Mouse (Mus musculus) olfactory bulb, adult 2 months (tissue): Measurements from ENCODE around the gene Shank3. TPM values are rescaled to one million over a fixed set of nuclear protein-coding genes. Genes with fewer than 3 reads are reported as not detected.

ENCODE experiments used
- H3K27ac ChIP-seq: fragments of 200-500 bp; 2 replicates; pipeline ENCODE4 v1.5.1; 2012; ENCODE audit warnings: low read depth, low read length; ENCODE audit not compliant: insufficient read depth
- H3K4me1 ChIP-seq: fragments of 200-500 bp; 2 replicates; pipeline ENCODE4 v1.6.1; 2012; ENCODE audit warnings: low read length; ENCODE audit not compliant: control insufficient read depth, insufficient read depth
- H3K4me3 ChIP-seq: fragments of 200-500 bp; 2 replicates; pipeline ENCODE4 v1.5.1; 2012; ENCODE audit warnings: mild to moderate bottlenecking, low read depth, low read length, moderate library complexity; ENCODE audit not compliant: insufficient read depth
- CTCF ChIP-seq: fragments of 200-500 bp; IDR thresholded peaks from 2 replicates; pipeline ENCODE4 v1.5.1; 2012; ENCODE audit warnings: low read depth, mild to moderate bottlenecking, low read length, moderate library complexity; ENCODE audit not compliant: insufficient read depth
- POLR2A ChIP-seq: fragments of 200-500 bp; IDR thresholded peaks from 2 replicates; pipeline ENCODE4 v1.6.1; 2012; ENCODE audit warnings: mild to moderate bottlenecking, low read depth, low read length, moderate library complexity; ENCODE audit not compliant: insufficient read depth
- WGBS: fragments of 180-500 bp; shearing (Covaris S2); methylation state at CpG from one replicate; pipeline ENCODE4 v1.1.7; 2018; 5-methylcytosine and 5-hydroxymethylcytosine counted together
- polyA plus RNA-seq: library from polyadenylated mRNA; stranded (reverse); fragments of >200 nt; gene quantifications from 2 replicates; pipeline ENCODE4 v1.2.4, GENCODE M21; 2012; ENCODE audit warnings: low replicate concordance; ENCODE audit not compliant: missing spikeins, insufficient read depth, insufficient read length

Shank3 gene
- polyA plus RNA-seq, 1 experiment, result not detected

DNA sequence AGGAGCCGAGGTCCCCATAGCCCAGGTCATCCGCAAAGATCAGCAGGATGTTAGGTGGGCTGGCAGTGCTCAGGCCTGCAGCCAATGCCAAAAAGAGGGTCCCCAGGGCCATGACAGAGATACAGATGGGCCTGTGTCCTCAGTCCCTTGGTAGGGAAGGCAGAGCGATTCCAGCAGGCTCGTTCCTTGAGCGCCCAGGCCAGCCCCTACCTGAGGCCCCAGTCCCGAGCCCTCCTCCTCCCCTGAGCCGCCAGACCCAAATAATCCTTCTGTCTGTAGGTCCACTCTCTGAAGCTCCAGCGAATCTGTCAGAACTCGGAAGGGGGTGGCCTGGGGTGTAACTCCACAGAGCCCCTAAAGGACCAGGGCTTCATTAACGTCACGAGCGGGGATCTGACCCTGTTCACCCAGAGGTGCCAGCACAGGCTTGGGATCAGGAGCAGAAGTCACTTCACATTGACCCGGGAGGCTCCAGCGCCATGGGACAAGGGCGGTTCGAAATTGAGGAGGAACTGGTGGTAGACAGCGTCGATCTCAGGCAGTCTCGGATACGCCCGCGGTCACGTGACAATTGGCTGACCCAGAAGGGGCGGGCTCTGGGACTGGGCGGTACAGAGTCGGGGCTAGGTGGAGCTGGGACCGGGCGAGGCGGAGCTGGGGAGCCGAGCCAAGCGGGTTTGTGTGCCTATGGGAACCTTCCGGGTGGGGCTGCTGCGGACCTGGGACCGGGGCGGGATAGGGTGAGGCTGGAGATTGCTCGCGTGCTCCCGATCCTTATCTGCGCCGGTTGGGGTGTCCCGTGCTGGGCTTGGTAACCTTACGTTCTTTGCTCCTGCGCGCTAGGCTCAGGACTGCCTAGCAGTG, 23.6 kb upstream of the Shank3 start:
- peak; percentile 32; the same call in 1 of the 2 replicates for TF ChIP-seq POLR2A
- TF ChIP-seq CTCF, result 0 out of 2 replicates have a peak, but pooled peaks have one; percentile 0
- no peak overlapping the region for H3K27ac ChIP-seq
- H3K4me3 ChIP-seq, result peak overlapping the region; percentile 51
- 9% methylated on average over 44 of the region's 44 CpGs for WGBS
- peaks cover 28% of the 10 kb centered on the region for H3K4me1 ChIP-seq

DNA sequence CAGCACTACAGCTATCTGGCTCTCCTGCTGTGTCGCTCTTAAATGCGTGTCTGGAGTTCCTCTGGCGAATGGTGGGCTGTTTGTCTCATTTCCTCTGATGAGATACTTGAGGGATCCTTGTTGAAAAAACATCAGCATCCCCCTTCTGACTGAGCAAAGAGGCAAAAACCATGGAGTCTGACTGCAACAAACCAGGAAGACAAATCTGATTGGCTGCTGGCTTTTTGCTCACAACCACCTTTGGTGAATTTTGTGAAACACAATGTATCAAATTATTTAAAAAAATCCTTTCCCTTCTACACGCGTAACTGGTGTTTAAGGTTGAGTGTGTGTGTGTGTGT, 23.0 kb upstream of the Shank3 start:
- peak overlapping the region; percentile 51 for H3K4me3 ChIP-seq
- no peak for TF ChIP-seq POLR2A
- no peak for TF ChIP-seq CTCF
- peaks cover 29% of the 10 kb centered on the region for H3K4me1 ChIP-seq
- H3K27ac ChIP-seq, result no peak overlapping the region
- WGBS, result 2% methylated on average over 5 of the region's 5 CpGs

DNA sequence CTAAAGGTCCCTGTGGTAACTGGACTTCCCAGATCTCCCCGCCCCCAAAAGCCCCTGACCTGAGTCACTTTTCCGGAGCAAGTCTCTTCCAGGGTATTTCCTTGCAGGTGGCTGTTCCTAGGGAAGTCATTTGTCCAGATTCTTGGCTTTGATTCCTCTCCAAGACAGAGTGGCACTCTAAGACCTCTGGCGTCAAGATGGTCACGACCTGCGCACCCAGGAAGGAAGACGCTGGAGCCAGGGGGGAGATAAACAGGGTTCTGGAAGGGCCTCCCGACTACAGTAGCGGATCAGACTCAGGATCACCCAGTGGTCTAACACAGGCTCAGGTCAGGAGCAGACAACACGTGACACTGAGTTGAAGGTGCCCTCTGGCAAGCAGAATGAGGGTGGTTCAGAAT, 22.3 kb upstream of the Shank3 start, which contains the start of gene Arsa:
TSS of gene Arsa (minus strand) at position 335 of the 401 bp plus-strand sequence.
- Histone ChIP-seq H3K27ac (no peak within 1 kb of the TSS), H3K4me3 (peak within 1 kb of the TSS; percentile 51), H3K4me1 (peaks cover 29% of the 10 kb centered on the region)
- TF ChIP-seq POLR2A (no peak), CTCF (no peak)
- WGBS, result 48% methylated on average over 9 of the region's 9 CpGs

DNA sequence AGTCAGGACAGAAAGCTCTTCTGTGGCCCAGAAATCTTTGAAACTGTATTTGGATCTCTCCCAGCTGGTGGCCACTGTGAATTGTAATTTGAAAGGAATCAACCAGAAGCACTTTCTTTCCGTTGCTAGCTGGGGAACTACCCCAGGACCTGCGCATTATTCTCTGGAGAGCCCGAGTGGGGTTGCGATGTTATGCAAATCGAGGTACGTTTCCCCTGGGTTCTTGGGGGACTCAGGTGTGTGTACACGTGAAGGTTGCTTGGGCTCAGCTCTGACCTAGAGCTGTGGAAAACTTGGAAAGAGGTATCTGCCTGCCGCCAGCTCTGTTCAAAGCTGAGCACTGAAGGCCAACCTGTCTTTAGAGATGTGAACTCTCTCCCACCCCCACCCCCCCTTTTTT, 21.6 kb upstream of the Shank3 start:
- TF ChIP-seq CTCF (no peak), POLR2A (no peak)
- Histone ChIP-seq H3K27ac (no peak overlapping the region), H3K4me3 (no peak overlapping the region), H3K4me1 (peaks cover 29% of the 10 kb centered on the region)
- 57% methylated on average over 8 of the region's 8 CpGs for WGBS

DNA sequence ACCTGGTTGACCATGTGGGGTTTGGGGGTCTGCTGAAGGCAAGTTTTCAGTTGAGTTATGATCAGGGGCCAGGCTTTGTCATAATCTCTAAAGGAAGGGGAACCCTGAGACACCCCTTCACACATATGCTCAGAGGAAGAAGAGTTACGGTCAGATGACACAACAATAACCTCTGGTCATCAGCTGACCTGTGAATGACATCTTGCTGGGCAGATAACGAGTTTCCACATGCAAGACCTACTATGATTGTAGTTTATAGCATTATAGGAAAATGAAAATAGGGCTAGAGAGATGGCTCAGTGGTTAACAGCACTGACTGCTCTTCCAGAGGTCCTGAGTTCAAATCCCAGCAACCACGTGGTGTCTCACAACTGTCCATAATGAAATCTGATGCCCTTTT, 20.8 kb upstream of the Shank3 start:
- H3K27ac ChIP-seq, result no peak overlapping the region
- no peak overlapping the region for H3K4me3 ChIP-seq
- no peak for TF ChIP-seq POLR2A
- TF ChIP-seq CTCF, result no peak
- 90% methylated on average over 3 of the region's 3 CpGs for WGBS
- H3K4me1 ChIP-seq, result peaks cover 29% of the 10 kb centered on the region

DNA sequence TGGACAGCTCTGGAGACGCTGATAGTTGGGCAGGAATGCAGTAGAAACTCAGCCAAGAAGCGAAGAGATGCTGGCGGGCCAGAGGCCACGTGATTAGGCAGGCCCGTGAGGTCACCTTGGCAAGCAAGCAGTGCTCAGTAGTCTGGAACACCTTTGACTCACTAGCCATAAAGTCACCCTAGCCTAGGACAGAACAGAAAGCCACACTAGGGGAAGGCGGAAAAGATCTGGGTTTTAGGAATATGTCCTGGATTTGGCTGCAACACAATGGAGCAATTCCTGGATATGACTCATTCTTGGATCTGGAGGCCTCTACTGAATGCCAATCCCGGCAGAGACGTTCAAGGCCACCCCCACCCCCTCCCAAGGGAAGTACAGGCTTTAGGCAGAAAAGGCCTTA, 18.8 kb upstream of the Shank3 start:
- H3K4me3 ChIP-seq, result no peak overlapping the region
- 51% methylated on average over 8 of the region's 8 CpGs for WGBS
- H3K27ac ChIP-seq, result no peak overlapping the region
- H3K4me1 ChIP-seq, result peaks cover 13% of the 10 kb centered on the region
- no peak for TF ChIP-seq CTCF
- no peak for TF ChIP-seq POLR2A

DNA sequence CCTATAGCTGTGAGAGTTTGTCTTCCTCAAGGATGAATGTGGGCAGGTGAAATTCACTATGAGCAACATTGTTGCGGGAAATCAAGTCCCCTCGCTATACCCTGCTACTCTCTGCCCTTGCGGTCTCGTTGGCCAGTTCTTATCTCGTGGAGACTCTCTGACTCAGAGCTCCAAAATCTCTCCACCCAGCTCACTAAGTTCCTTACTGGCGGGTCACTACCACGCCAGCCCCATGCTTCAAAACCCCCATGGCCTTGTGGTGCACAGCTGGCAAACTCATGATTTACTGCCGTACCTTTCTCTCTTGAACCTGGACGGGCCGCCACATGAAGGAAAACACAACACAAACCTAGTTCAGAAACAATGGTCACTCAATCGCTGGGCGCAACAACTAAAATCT, 11.2 kb upstream of the Shank3 start:
- H3K4me1 ChIP-seq, result no peaks in the 10 kb centered on the region
- TF ChIP-seq CTCF (no peak), POLR2A (no peak)
- no peak overlapping the region for H3K27ac ChIP-seq
- H3K4me3 ChIP-seq, result no peak overlapping the region
- WGBS, result 89% methylated on average over 12 of the region's 12 CpGs

DNA sequence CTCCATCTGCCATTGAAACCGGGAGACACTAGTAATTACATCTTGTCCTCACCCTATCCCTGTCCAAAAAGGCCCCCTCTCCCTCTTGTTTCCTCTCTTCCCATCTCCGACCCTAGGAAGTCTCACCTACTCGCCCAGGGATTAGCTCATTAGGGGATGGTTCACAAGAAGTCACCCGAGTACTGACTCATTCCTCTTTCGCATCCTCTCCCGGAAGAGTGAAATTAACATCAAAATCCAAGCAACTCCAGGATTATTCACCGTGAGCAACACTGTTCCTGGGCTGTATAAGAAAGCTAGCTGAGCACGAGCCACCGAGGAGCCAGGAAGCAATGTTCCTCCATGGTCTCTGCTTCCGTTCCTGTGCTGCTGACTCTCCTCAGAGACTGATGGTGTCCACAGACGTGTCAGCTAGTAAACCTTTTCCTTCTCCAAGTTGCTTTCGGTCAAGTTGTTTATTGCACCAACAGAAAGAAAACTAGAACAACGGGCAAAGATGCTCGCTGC, 10.8 kb upstream of the Shank3 start:
- Histone ChIP-seq H3K4me3 (no peak overlapping the region), H3K27ac (no peak overlapping the region), H3K4me1 (no peaks in the 10 kb centered on the region)
- whole genome bisulfite sequencing, result 40% methylated on average over 14 of the region's 14 CpGs
- TF ChIP-seq POLR2A (no peak), CTCF (no peak)

DNA sequence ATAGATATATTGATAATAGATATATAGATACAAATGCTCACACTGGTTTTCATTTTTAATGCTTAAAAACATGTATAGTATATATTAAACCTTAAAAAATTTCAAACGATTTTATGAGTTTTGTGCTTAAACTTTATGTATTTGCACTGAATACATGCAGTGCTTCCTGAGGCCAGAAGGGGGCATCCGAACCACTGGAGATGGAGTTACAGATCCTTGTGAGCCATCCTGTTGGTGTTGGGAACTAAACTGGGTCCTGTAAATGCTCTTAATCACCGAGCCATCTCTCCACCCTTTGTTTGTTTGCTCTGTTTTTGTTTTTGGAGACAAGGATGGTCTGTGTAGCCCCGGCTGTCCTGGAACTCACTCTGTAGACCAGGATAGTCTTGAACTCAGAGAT, 4.5 kb upstream of the Shank3 start:
- 88% methylated on average over 4 of the region's 4 CpGs for WGBS
- no peak for TF ChIP-seq CTCF
- no peak for TF ChIP-seq POLR2A

More for the DNA sequence above, 4.5 kb upstream of the Shank3 start:
- no peak overlapping the region for H3K4me3 ChIP-seq
- no peak overlapping the region for H3K27ac ChIP-seq
- H3K4me1 ChIP-seq, result peaks cover 26% of the 10 kb centered on the region
